Mouse (Mus musculus) layer of hippocampus, postnatal 36 days (tissue): ENCODE data around the gene Lrrc26. TPM values are rescaled to one million over a fixed set of nuclear protein-coding genes. Genes with fewer than 3 reads are reported as not detected.

Experiments used
- DNase-seq, 2 experiments: peaks; one replicate each; pipeline ENCODE4 v3.0.0; 2022
- total RNA-seq, 2 experiments: library from RNA; stranded (reverse); gene quantifications; 2 replicates each; pipeline ENCODE4 v1.2.3; 2021

Gene Lrrc26
- total RNA-seq, 2 experiments from 2014 or later, result not detected

- peak in 1 of 2 experiments; percentile 70 for DNase-seq
These were observed 23.0 kb upstream of the Lrrc26 start for GRCm38 (mm10) chr2:25266720-25267119.

GRCm38 (mm10) chr2:25267241-25267640 is 22.5 kb upstream of the Lrrc26 start:
- no peak for DNase-seq

GRCm38 (mm10) chr2:25267746-25268309 is 21.9 kb upstream of the Lrrc26 start:
- no peak for DNase-seq

- peak; percentile 97 to 98 for DNase-seq
These were observed 17.7 kb upstream of the Lrrc26 start, which contains the start of the genes Ssna1 and Anapc2 for GRCm38 (mm10) chr2:25271827-25272511. Ssna1 (minus strand) TSS chr2:25272438. Anapc2 (plus strand) TSS chr2:25272478.

GRCm38 (mm10) chr2:25272515-25272914 is 17.2 kb upstream of the Lrrc26 start:
- no peak for DNase-seq

- DNase-seq, result no peak
These were observed 16.7 kb upstream of the Lrrc26 start for GRCm38 (mm10) chr2:25273010-25273409.

GRCm38 (mm10) chr2:25278928-25279882 is 10.5 kb upstream of the Lrrc26 start:
- DNase-seq, result peak; percentile 75 to 78

GRCm38 (mm10) chr2:25285551-25285950 is 4.2 kb upstream of the Lrrc26 start:
- no peak for DNase-seq

GRCm38 (mm10) chr2:25286314-25286713 is 3.4 kb upstream of the Lrrc26 start:
- DNase-seq, result no peak

- peak in 1 of 2 experiments; percentile 48 for DNase-seq
These were observed 2.7 kb upstream of the Lrrc26 start for GRCm38 (mm10) chr2:25286837-25287636.

GRCm38 (mm10) chr2:25287927-25288649 is 1.6 kb upstream of the Lrrc26 start, which contains the start of gene Tmem210:
Tmem210 (plus strand) TSS chr2:25288145.
- DNase-seq, result no peak

- no peak for DNase-seq
These were observed 875 bp upstream of the Lrrc26 start for GRCm38 (mm10) chr2:25288734-25289345.

GRCm38 (mm10) chr2:25290101-25290815 is 543 bp downstream of the Lrrc26 start:
- DNase-seq, result peak; percentile 75

GRCm38 (mm10) chr2:25290816-25291130 is 1.1 kb downstream of the Lrrc26 start:
- peak; percentile 52 to 56 for DNase-seq

- no peak for DNase-seq
These were observed 1.7 kb downstream of the Lrrc26 start for GRCm38 (mm10) chr2:25291184-25292053.

GRCm38 (mm10) chr2:25292054-25292544 is 2.4 kb downstream of the Lrrc26 start:
- peak in 1 of 2 experiments; percentile 38 for DNase-seq

- DNase-seq, result peak in 1 of 2 experiments; percentile 61
These were observed 3.1 kb downstream of the Lrrc26 start for GRCm38 (mm10) chr2:25292856-25293255.

GRCm38 (mm10) chr2:25293706-25294105 is 4.0 kb downstream of the Lrrc26 start:
- DNase-seq, result no peak

- no peak for DNase-seq
These were observed 7.4 kb downstream of the Lrrc26 start for GRCm38 (mm10) chr2:25297093-25297492.
